Mouse (Mus musculus) ES-E14 (cell line): ENCODE results near the gene Setd1a.

Source experiments
- CHD2 ChIP-seq: IDR thresholded peaks from 2 replicates; pipeline ENCODE4 v1.6.1; 2014; ENCODE audit warnings: mild to moderate bottlenecking, low read depth, low read length, inconsistent platforms
- HCFC1 ChIP-seq: IDR thresholded peaks from 2 replicates; pipeline ENCODE4 v1.6.1; 2012; ENCODE audit warnings: low read length, inconsistent platforms, borderline replicate concordance; ENCODE audit not compliant: insufficient read depth
- MAFK ChIP-seq: IDR thresholded peaks from 2 replicates; pipeline ENCODE4 v1.6.1; 2014; ENCODE audit warnings: mild to moderate bottlenecking, low read depth, low read length, inconsistent platforms; ENCODE audit not compliant: insufficient read depth
- ZNF384 ChIP-seq: IDR thresholded peaks from 2 replicates; pipeline ENCODE4 v1.6.1; 2012; ENCODE audit warnings: low read depth, low read length, inconsistent platforms

DNA sequence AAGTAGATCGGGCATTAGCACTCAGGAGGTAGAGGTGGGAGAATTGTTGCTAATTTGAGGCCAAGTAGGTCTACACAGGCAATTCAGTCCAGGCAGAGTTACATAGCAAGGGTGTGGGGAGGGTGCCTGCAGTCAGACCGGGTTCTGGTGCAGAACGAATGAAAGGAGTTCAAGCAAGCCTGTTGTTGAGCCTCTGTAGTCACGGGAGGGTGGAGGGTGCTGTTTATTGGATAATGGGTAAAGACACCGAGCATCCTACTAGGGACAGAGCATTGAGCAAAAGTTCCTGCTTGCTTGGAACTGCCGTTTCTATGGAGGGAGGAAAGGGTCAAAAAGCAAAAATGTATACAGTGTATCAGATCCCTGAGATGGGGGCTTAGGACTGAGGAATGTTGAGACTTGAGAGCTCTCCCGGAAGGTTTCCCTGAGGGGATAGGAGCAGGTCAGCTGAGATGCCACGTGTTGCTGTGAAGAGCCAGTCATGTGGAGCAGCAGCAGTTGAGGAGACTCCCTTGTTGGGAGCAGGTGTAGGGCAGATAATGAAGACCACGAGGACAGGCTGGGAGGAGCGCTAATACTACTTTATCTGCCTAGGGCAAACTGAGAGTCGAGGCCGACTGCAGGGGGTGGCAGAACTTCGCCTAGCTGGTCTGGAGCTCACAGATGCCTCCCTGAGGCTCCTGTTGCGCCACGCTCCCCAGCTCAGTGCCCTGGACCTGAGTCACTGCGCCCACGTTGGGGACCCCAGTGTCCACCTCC is 9.4 kb upstream of the Setd1a start:
- TF ChIP-seq ZNF384: no peak
- TF ChIP-seq HCFC1: no peak
- no peak for TF ChIP-seq CHD2
- TF ChIP-seq MAFK: no peak
